In genomic region chr3:31234356-31234755, GRCm38 (mm10) we compare ENCODE assay signal across 21 mouse cellular contexts.
DNase-seq lines count a peak whose midpoint lies in the region; ATAC-seq and TF ChIP-seq lines count a peak whose summit lies in the region.
"Had no signal": no experiment of that assay in that cellular context is flagged by ENCODE, and none has a peak within 500 bp of the region (broad histone marks: within the 10 kb centered on the region; RNA-seq: fewer than 3 reads in every experiment).

No protein-coding gene starts in this region.

- no peak overlapping the region for H3K9ac ChIP-seq in lung, embryonic 14.5 days
- no peak overlapping the region for H3K9ac ChIP-seq in embryonic facial prominence, embryonic 13.5 days
- H3K9ac ChIP-seq: forebrain, embryonic 12.5 days; heart, embryonic 15.5 days; hindbrain, embryonic 13.5 days; midbrain, embryonic 15.5 days; neural tube, embryonic 12.5 days had no signal

- no peak for TF ChIP-seq CTCF in lung, embryonic 14.5 days (IDR thresholded peaks at IDR 0.05; ENCODE audit: low read depth)

- peak; percentile 75 to 86 for DNase-seq in adrenal gland, adult (ENCODE audit: inconsistent age in 2 of 2, low spot score in 1 of 2)
- no peak for DNase-seq in adrenal gland, postnatal 4 days (ENCODE audit: low spot score in 2 of 2)
- DNase-seq in lung, embryonic 14.5 days, result peak; percentile 17
- no peak for DNase-seq in lung, postnatal 10 days
- peak; percentile 46 for DNase-seq in adrenal gland, postnatal 10 days
- DNase-seq: cerebellum, adult 9-11 months; gastrocnemius, adult 2 months; heart, postnatal 36 days; kidney, adult 11 months; lung, postnatal 4 days; right cerebral cortex, postnatal 14 days; thymus, adult 18-20 months; thymus, postnatal 36 days had no signal

- no peak overlapping the region for H3K4me3 ChIP-seq in lung, embryonic 14.5 days (ENCODE audit: low read depth, low read length)
- H3K4me3 ChIP-seq in embryonic facial prominence, embryonic 13.5 days, result no peak overlapping the region
- H3K4me3 ChIP-seq: forebrain, embryonic 12.5 days; gastrocnemius, adult 2 months; heart, embryonic 15.5 days; hindbrain, embryonic 13.5 days; limb, embryonic 10.5 days; midbrain, embryonic 15.5 days; neural tube, embryonic 12.5 days had no signal

- peak overlapping the region; percentile 50; the same call in 1 of the 2 replicates for H3K27ac ChIP-seq in lung, embryonic 14.5 days (ENCODE audit: low read depth)
- H3K27ac ChIP-seq in embryonic facial prominence, embryonic 13.5 days, result 0 out of 2 replicates have a peak overlapping the region, but pooled peaks have one; percentile 22
- H3K27ac ChIP-seq: forebrain, embryonic 12.5 days; gastrocnemius, adult 2 months; heart, embryonic 15.5 days; hindbrain, embryonic 13.5 days; limb, embryonic 10.5 days; midbrain, embryonic 15.5 days; neural tube, embryonic 12.5 days had no signal

- H3K9me3 ChIP-seq in lung, embryonic 14.5 days (ENCODE audit: low read depth, low read length), result no peaks in the 10 kb centered on the region
- no peaks in the 10 kb centered on the region for H3K9me3 ChIP-seq in embryonic facial prominence, embryonic 13.5 days
- H3K9me3 ChIP-seq: forebrain, embryonic 12.5 days; heart, embryonic 15.5 days; hindbrain, embryonic 13.5 days; limb, embryonic 10.5 days; midbrain, embryonic 15.5 days; neural tube, embryonic 12.5 days had no signal

- peaks cover 6% of the 10 kb centered on the region; the same call in 1 of the 2 replicates for H3K4me1 ChIP-seq in lung, embryonic 14.5 days (ENCODE audit: insufficient read depth)
- H3K4me1 ChIP-seq in embryonic facial prominence, embryonic 13.5 days, result peaks cover 15% of the 10 kb centered on the region
- H3K4me1 ChIP-seq: forebrain, embryonic 12.5 days; heart, embryonic 15.5 days; hindbrain, embryonic 13.5 days; midbrain, embryonic 15.5 days; neural tube, embryonic 12.5 days had no signal

- WGBS in lung, embryonic 14.5 days, result 29% methylated on average over 7 of the region's 7 CpGs
- WGBS in embryonic facial prominence, embryonic 13.5 days, result 74% methylated on average over 7 of the region's 7 CpGs

- H3K36me3 ChIP-seq in lung, embryonic 14.5 days (ENCODE audit: insufficient read depth), result no peaks in the 10 kb centered on the region
- H3K36me3 ChIP-seq in embryonic facial prominence, embryonic 13.5 days, result no peaks in the 10 kb centered on the region
- H3K36me3 ChIP-seq: forebrain, embryonic 12.5 days; heart, embryonic 15.5 days; limb, embryonic 10.5 days; neural tube, embryonic 12.5 days had no signal

- H3K27me3 ChIP-seq in lung, embryonic 14.5 days (ENCODE audit: insufficient read depth, low read length), result no peaks in the 10 kb centered on the region
- no peaks in the 10 kb centered on the region for H3K27me3 ChIP-seq in embryonic facial prominence, embryonic 13.5 days
- H3K27me3 ChIP-seq: forebrain, embryonic 12.5 days; heart, embryonic 15.5 days; hindbrain, embryonic 13.5 days; midbrain, embryonic 15.5 days; neural tube, embryonic 12.5 days had no signal

- no peak overlapping the region for H3K4me2 ChIP-seq in lung, embryonic 14.5 days
- H3K4me2 ChIP-seq in embryonic facial prominence, embryonic 13.5 days, result no peak overlapping the region
- H3K4me2 ChIP-seq: forebrain, embryonic 12.5 days; heart, embryonic 15.5 days; hindbrain, embryonic 13.5 days; midbrain, embryonic 15.5 days; neural tube, embryonic 12.5 days had no signal

- ATAC-seq in lung, embryonic 14.5 days (ENCODE audit: insufficient read depth), result peak; percentile 16; the same call in 1 of the 2 replicates
- no peak for ATAC-seq in embryonic facial prominence, embryonic 13.5 days (ENCODE audit: insufficient number of reproducible peaks, insufficient read depth, low FRiP score, low TSS enrichment, low read depth)
- no peak for ATAC-seq in frontal cortex, adult (ENCODE audit: low TSS enrichment)
- ATAC-seq: midbrain, embryonic 15.5 days had no signal

Comparison
In these comparisons a context has a peak if more than half of its experiments do, and no peak if none do; other contexts are left out.
1. DNase-seq: peak in adrenal gland, adult (2 of 2), lung, embryonic 14.5 days (single experiment) and adrenal gland, postnatal 10 days (single experiment); none in adrenal gland, postnatal 4 days (0 of 2) and lung, postnatal 10 days (single experiment).